Mouse (Mus musculus) heart, postnatal 4 days (tissue): Measurements from ENCODE around the gene Mok. TPM values are rescaled to one million over a fixed set of nuclear protein-coding genes. Genes with fewer than 3 reads are reported as not detected.

Experiments
- DNase-seq: peaks from one replicate; pipeline ENCODE4 v3.0.0; 2021
- total RNA-seq, 2 experiments: library from RNA; stranded (reverse); gene quantifications; 2 replicates each; pipeline ENCODE4 v1.2.3; 2021

Gene Mok
- total RNA-seq, 2 experiments from 2014 or later, result 1.3 to 1.6 TPM

GRCm38 (mm10) chr12:110846191-110846765 is 5.5 kb upstream of the Mok start:
- DNase-seq, result no peak

DNA sequence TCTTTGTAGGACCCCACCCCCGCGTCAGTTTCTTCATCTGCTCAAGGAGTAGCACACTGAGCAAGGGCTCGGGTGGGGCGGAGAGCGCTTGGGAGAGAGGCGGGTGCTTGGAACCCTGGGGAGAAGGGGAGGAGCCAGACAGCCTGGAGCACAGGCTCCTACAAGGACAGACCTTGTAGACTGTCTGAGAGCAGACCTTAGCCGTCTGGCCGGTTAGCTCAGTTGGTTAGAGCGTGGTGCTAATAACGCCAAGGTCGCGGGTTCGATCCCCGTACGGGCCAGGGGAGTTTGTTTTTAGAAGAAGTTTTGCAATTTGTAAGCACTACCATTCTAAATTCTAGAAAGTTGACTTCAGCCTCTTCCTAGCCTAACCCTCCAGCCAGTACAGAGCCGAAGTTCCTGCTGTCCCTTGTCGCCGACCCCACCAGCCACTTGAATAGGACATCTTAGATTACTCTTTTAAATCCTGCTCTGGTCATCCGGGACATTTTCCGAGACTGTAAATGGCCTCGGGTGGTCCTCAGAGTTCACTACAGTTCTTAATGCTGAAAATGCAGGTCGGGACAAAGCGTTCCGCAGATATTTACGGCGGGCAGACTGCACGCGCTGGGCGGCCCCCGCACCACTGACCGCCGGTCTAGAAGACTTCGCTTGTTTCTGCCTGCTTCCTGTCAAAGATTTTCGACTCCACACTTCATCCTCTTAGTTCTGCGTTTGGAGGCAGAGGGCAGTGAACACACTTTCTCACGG is 4.6 kb upstream of the Mok start:
- DNase-seq, result peak; percentile 95

DNA sequence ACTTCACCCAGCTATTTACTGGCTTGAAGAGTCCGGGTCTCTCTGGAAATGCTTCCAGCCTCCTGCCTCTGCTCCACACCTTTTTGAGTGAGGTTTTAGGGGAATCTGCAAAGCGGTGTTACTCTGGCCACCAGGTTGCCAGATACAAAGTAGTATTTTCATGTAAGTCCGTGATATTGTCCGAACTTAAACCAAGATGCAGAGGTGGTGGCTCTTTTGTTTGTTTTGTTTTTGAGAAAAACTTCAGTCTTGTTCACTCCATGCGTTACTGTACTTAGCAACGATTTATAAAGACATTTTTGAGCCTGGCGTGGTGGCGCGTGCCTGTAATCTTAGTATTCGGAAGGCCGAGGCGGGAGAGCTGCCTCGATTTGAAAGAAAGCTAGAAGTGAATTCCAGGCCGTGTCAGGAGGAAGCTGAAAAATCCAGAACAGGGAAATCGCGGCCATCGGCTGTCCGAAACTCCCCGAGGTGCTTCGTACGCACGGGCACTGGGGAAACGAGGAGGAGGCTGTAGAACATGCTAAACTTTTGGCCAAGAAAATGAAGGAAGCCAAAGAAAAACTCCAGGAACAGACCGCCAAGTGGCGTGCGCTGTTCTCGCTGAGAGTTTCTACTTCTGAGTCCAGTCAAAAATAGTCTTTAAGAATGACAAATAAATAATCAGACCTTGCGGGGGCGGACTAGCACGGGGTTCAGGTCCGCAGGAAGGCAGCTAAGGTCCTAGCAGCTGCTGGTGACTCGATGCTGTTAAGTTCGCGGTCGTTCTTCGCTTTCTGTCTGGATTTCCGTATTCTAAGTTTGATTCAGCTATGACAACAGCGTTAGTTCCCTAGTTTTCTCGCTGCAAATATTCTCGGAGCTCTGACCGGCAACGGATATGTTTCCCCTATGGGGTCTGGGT is 3.7 kb upstream of the Mok start:
- peak; percentile 45 for DNase-seq

GRCm38 (mm10) chr12:110843194-110844048 is 2.7 kb upstream of the Mok start:
- peak; percentile 90 for DNase-seq

- no peak for DNase-seq
These were observed 1.2 kb upstream of the Mok start for GRCm38 (mm10) chr12:110841731-110842493.

DNA sequence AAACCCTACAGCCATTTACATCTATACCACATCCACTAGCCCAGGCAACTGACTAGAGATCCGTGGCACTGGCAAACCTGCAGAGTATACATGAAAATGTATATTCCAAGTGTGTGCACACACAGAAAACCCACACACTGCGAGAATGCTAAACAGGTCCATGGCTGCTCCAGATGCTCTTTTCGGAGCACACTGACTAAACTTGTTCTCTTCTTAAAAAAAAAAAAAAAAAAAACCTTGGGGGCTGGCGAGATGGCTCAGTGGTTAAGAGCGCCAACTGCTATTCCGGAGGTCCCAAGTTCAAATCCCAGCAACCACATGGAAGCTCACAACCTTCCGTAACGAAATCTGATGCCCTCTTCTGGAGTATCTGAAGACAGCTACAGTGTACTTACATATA is 2.9 kb downstream of the Mok start:
- DNase-seq, result no peak

- no peak for DNase-seq
These were observed 3.4 kb downstream of the Mok start for GRCm38 (mm10) chr12:110837192-110837841.

- DNase-seq, result no peak
These were observed 4.0 kb downstream of the Mok start for GRCm38 (mm10) chr12:110836729-110837128.

- DNase-seq, result no peak
These were observed 5.6 kb downstream of the Mok start for GRCm38 (mm10) chr12:110835182-110835581.

- DNase-seq, result no peak
These were observed 10.3 kb downstream of the Mok start for GRCm38 (mm10) chr12:110830293-110831024.

DNA sequence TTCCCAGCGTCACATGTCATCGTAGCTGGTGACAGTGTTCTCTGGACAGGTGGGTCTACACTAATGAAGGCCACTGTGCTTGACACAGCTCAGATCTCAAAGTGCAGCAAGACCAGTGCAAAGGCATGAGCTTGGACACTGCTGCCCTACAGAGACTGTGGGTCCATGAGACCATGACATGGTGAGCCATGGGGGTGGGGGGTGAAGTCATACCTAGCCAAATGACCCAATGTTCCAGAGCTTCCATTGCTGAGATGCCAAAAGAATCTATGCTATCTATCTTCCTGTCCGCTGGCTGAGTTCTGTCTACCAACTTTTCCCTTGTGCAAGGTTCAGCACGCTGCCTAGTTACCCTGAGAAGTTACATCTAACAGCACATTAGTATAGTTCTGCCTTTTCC is 11.8 kb downstream of the Mok start:
- DNase-seq, result no peak

DNA sequence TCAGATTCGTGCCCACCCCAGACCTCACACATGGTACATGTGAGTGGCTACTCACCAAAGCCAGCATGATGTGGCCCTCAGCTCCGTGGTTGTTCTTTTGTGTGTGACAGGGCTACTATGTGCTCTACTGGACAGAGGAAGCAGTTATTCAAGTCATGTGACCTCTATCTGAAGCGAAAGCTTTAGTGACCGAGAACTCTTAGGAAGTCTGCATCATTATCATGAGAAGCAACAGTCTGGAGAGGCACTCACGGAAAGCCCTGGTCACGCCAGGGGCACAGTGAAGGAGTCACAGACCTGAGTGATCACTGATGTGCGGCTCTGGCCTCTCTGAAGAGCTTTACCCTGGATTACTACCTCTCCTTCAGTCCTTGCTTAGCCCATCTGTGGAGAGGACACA is 18.4 kb downstream of the Mok start:
- no peak for DNase-seq

GRCm38 (mm10) chr12:110821787-110822186 is 19.0 kb downstream of the Mok start:
- no peak for DNase-seq

DNA sequence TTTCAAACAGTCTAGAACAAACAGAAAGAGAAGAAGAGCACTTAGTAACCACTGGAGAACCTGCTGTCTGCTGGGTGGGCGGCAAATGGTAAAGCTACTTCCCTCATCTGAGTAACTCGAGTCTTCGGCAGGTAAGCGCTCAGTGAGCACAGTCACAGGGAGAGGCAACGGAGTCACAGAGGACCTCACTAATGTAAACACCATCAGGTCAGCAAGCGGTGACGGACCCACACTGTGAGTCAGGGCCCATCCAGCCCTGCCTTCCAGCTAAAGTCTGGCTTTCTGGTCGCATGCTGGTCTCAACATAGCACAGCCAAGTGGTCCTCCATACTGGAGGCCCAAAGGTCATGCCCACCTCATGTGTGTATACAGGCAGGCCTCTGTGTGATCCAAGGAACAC is 21.4 kb downstream of the Mok start:
- DNase-seq, result no peak

DNA sequence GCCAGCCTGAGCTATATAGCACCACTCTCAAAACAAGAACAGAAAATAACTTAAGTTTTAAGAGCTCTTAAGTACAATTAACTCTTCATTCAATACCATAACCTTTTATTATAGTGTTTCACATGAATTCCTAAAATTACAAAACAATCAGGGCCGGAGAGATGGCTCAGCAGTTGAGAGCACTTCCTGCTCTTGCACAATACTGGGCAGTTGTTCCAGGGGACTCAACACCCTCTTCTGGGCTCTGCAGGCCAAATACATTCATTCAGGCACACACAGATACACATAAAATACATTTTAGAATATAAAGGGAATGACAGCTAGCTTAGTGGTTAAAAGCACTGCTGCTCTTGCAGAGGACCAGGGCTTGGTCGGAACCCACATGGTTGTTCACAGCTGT is 23.9 kb downstream of the Mok start:
- DNase-seq, result no peak

DNA sequence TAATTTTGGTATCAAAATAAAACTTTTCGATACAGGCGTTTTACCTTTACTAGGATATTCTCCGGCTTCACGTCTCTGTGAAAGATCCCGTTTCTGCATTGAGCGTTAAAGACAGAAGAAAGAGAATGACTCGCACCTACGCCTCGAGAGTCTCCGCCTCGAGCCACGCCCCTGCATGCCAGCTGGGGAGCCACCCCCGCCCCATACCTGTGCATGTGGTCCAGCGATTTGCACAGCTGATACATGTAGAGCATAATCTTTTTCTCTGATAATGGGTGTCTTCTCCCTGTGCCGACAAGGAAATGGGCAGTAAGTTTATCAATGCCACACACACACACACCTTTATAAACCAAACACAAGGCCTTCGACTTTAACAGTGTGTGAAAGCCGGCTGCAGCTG is 25.8 kb downstream of the Mok start:
- no peak for DNase-seq

- DNase-seq, result no peak
These were observed 27.1 kb downstream of the Mok start for GRCm38 (mm10) chr12:110813624-110814023.

- no peak for DNase-seq
These were observed 27.6 kb downstream of the Mok start for GRCm38 (mm10) chr12:110813132-110813531.

DNA sequence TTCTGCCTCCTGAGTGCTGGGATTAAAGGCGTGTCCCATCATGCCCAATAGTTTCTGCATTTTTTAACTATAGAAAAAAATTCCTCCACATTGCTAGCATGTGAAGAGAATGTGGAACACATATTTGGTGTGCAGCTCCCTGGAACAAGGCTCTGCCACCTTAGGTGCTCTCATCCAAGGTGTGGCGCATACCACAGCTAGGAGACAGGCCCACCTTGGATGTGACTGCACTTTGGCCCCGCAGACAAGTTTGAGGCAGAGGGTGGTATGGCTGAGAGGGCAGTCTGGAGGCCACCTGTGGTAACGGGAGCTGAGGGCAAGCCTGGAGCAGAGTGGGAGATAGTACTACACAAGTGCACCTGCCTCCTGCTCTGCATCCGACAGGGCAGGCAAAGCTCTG is 31.9 kb downstream of the Mok start:
- no peak for DNase-seq

GRCm38 (mm10) chr12:110808430-110808829 is 32.3 kb downstream of the Mok start:
- DNase-seq, result no peak
